In genomic region chr10:60304854-60305628, GRCm38 (mm10) we compare ENCODE assay signal across 8 mouse cellular contexts. TPM values are rescaled to one million over a fixed set of nuclear protein-coding genes. Genes with fewer than 3 reads are reported as not detected.
DNase-seq lines count a peak whose midpoint lies in the region; ATAC-seq and TF ChIP-seq lines count a peak whose summit lies in the region.

No protein-coding gene starts in this region.

- H3K27ac ChIP-seq in bone marrow, adult 2 months (ENCODE audit: control insufficient read depth, insufficient read depth, low read depth, low read length, poor library complexity): no peak overlapping the region
- H3K27ac ChIP-seq in embryonic facial prominence, embryonic 15.5 days (replicated peaks): no peak overlapping the region
- H3K27ac ChIP-seq in kidney, embryonic 14.5 days (ENCODE audit: low read depth, low read length): no peak overlapping the region
- no peak overlapping the region for H3K27ac ChIP-seq in liver, embryonic 15.5 days (replicated peaks)
- no peak overlapping the region for H3K27ac ChIP-seq in neural tube, embryonic 13.5 days (replicated peaks)
- H3K27ac ChIP-seq in testis, adult 2 months (ENCODE audit: control insufficient read depth, insufficient read depth, low read depth, low read length): no peak overlapping the region

- no peaks in the 10 kb centered on the region for H3K4me1 ChIP-seq in bone marrow, adult 2 months (ENCODE audit: control insufficient read depth, insufficient read depth, low read length)
- H3K4me1 ChIP-seq in embryonic facial prominence, embryonic 15.5 days: 0 out of 2 replicates have a peak, but pooled peaks cover 4% of the 10 kb centered on the region
- H3K4me1 ChIP-seq in kidney, embryonic 14.5 days (ENCODE audit: control insufficient read depth, insufficient read depth, low read length): no peaks in the 10 kb centered on the region
- H3K4me1 ChIP-seq in liver, embryonic 15.5 days (replicated peaks): no peaks in the 10 kb centered on the region
- H3K4me1 ChIP-seq in neural tube, embryonic 13.5 days (replicated peaks): peaks cover 7% of the 10 kb centered on the region; the same call in 1 of the 2 replicates
- H3K4me1 ChIP-seq in testis, adult 2 months (ENCODE audit: control insufficient read depth, insufficient read depth, low read length): no peaks in the 10 kb centered on the region

- H3K27me3 ChIP-seq in embryonic facial prominence, embryonic 15.5 days: no peaks in the 10 kb centered on the region
- H3K27me3 ChIP-seq in kidney, embryonic 14.5 days (ENCODE audit: control insufficient read depth, insufficient read depth, low read length): no peaks in the 10 kb centered on the region
- no peaks in the 10 kb centered on the region for H3K27me3 ChIP-seq in liver, embryonic 15.5 days
- no peaks in the 10 kb centered on the region for H3K27me3 ChIP-seq in neural tube, embryonic 13.5 days
- H3K27me3 ChIP-seq in testis, adult 2 months (ENCODE audit: control insufficient read depth, insufficient read depth, low read length): no peaks in the 10 kb centered on the region

- no peak overlapping the region for H3K9ac ChIP-seq in embryonic facial prominence, embryonic 15.5 days
- no peak overlapping the region for H3K9ac ChIP-seq in kidney, embryonic 14.5 days (ENCODE audit: low read depth, low read length)
- no peak overlapping the region for H3K9ac ChIP-seq in liver, embryonic 15.5 days
- H3K9ac ChIP-seq in neural tube, embryonic 13.5 days: no peak overlapping the region

- peaks cover 24% of the 10 kb centered on the region for H3K36me3 ChIP-seq in embryonic facial prominence, embryonic 15.5 days
- H3K36me3 ChIP-seq in kidney, embryonic 14.5 days (ENCODE audit: control insufficient read depth, insufficient read depth, low read length): peaks cover 32% of the 10 kb centered on the region
- H3K36me3 ChIP-seq in liver, embryonic 15.5 days (replicated peaks): peaks cover 26% of the 10 kb centered on the region
- H3K36me3 ChIP-seq in neural tube, embryonic 13.5 days: peaks cover 35% of the 10 kb centered on the region
- no peaks in the 10 kb centered on the region for H3K36me3 ChIP-seq in testis, adult 2 months (ENCODE audit: control insufficient read depth, insufficient read depth, low read length)

- no peak overlapping the region for H3K4me2 ChIP-seq in embryonic facial prominence, embryonic 15.5 days (replicated peaks)
- no peak overlapping the region for H3K4me2 ChIP-seq in kidney, embryonic 14.5 days (replicated peaks; ENCODE audit: low read depth, low read length)
- H3K4me2 ChIP-seq in liver, embryonic 15.5 days: no peak overlapping the region
- no peak overlapping the region for H3K4me2 ChIP-seq in neural tube, embryonic 13.5 days

- peak; percentile 88 for TF ChIP-seq CTCF in bone marrow, adult 2 months (IDR thresholded peaks at IDR 0.05; ENCODE audit: control insufficient read depth, insufficient read depth, low read length)
- TF ChIP-seq CTCF in testis, adult 2 months (IDR thresholded peaks at IDR 0.05; ENCODE audit: control insufficient read depth, insufficient read depth, insufficient replicate concordance, low read depth, low read length): peak; percentile 70; the same call in 1 of the 2 replicates

- H3K4me3 ChIP-seq in bone marrow, adult 2 months (replicated peaks; ENCODE audit: control insufficient read depth, low read depth, low read length): no peak overlapping the region
- no peak overlapping the region for H3K4me3 ChIP-seq in embryonic facial prominence, embryonic 15.5 days (replicated peaks)
- H3K4me3 ChIP-seq in kidney, embryonic 14.5 days (ENCODE audit: low read length): no peak overlapping the region
- H3K4me3 ChIP-seq in liver, embryonic 15.5 days (replicated peaks): no peak overlapping the region
- no peak overlapping the region for H3K4me3 ChIP-seq in neural tube, embryonic 13.5 days
- no peak overlapping the region for H3K4me3 ChIP-seq in testis, adult 2 months (ENCODE audit: control insufficient read depth, low read depth, low read length)

- TF ChIP-seq POLR2A in bone marrow, adult 2 months (IDR thresholded peaks at IDR 0.05; ENCODE audit: borderline replicate concordance, control insufficient read depth, low read depth, low read length): no peak
- no peak for TF ChIP-seq POLR2A in testis, adult 2 months (IDR thresholded peaks at IDR 0.05; ENCODE audit: control insufficient read depth, low read depth, low read length)

- no peaks in the 10 kb centered on the region for H3K9me3 ChIP-seq in embryonic facial prominence, embryonic 15.5 days (replicated peaks)
- H3K9me3 ChIP-seq in kidney, embryonic 14.5 days (ENCODE audit: control insufficient read depth, low read length): no peaks in the 10 kb centered on the region
- no peaks in the 10 kb centered on the region for H3K9me3 ChIP-seq in liver, embryonic 15.5 days (replicated peaks)
- H3K9me3 ChIP-seq in neural tube, embryonic 13.5 days: no peaks in the 10 kb centered on the region

- WGBS in bone marrow, adult 2 months: 67% methylated on average over 15 of the region's 15 CpGs
- 62% methylated on average over 15 of the region's 15 CpGs for WGBS in embryonic facial prominence, embryonic 15.5 days
- 65% methylated on average over 15 of the region's 15 CpGs for WGBS in kidney, embryonic 14.5 days
- WGBS in liver, embryonic 15.5 days (ENCODE audit: insufficient replicate concordance): 57% methylated on average over 15 of the region's 15 CpGs
- WGBS in neural tube, embryonic 13.5 days: 70% methylated on average over 15 of the region's 15 CpGs

- peak; percentile 67 to 73 for DNase-seq in CD8-positive naive resting alpha-beta T cell, adult 2 months (ENCODE audit: low read depth in 2 of 2, low spot score in 2 of 2)
- peak; percentile 59 to 71 for DNase-seq in heart, adult 9 months (ENCODE audit: low spot score in 2 of 2)

- peak; percentile 65 for ATAC-seq in embryonic facial prominence, embryonic 15.5 days (ENCODE audit: insufficient number of reproducible peaks, low FRiP score, low TSS enrichment, low read depth)
- peak; percentile 44; the same call in 1 of the 2 replicates for ATAC-seq in kidney, embryonic 14.5 days (ENCODE audit: low FRiP score, low TSS enrichment)
- ATAC-seq in liver, embryonic 15.5 days (ENCODE audit: insufficient read depth): peak; percentile 29; the same call in 1 of the 2 replicates
- ATAC-seq in neural tube, embryonic 13.5 days (ENCODE audit: low read depth): peak; percentile 65

RNA-seq across cellular contexts. Expression of gene Psap, which starts 27.6 kb away (rescaled TPM):
- 271 and 453 TPM in 2 replicates for polyA plus RNA-seq in bone marrow, adult 2 months (2011; ENCODE audit: insufficient read depth, insufficient read length, low replicate concordance, missing spikeins)
- polyA plus RNA-seq in embryonic facial prominence, embryonic 15.5 days (2015; fragmentation: Nextera tagmentation; extraction: Ambion mirVana): 165 and 167 TPM in 2 replicates
- polyA plus RNA-seq in kidney, embryonic 14.5 days (2014; fragmentation: Nextera tagmentation; extraction: Ambion mirVana): 69.5 and 122 TPM in 2 replicates
- polyA plus RNA-seq in liver, embryonic 15.5 days (2015; fragmentation: Nextera tagmentation; extraction: Ambion mirVana): 73.5 and 76.0 TPM in 2 replicates
- 136 and 140 TPM in 2 replicates for polyA plus RNA-seq in neural tube, embryonic 13.5 days (2015; fragmentation: Nextera tagmentation; extraction: Ambion mirVana)
- 235 and 280 TPM in 2 replicates for polyA plus RNA-seq in testis, adult 2 months (2012; rRNA removed)

RNA-seq across cellular contexts. Expression of gene Vsir, which starts 41.6 kb away (rescaled TPM):
- 39.7 and 97.9 TPM in 2 replicates for polyA plus RNA-seq in bone marrow, adult 2 months (2011; ENCODE audit: insufficient read depth, insufficient read length, low replicate concordance, missing spikeins)
- 3.5 and 5.5 TPM in 2 replicates for polyA plus RNA-seq in embryonic facial prominence, embryonic 15.5 days (2015; fragmentation: Nextera tagmentation; extraction: Ambion mirVana)
- 2.2 and 4.6 TPM in 2 replicates for polyA plus RNA-seq in kidney, embryonic 14.5 days (2014; fragmentation: Nextera tagmentation; extraction: Ambion mirVana)
- 11.0 and 11.4 TPM in 2 replicates for polyA plus RNA-seq in liver, embryonic 15.5 days (2015; fragmentation: Nextera tagmentation; extraction: Ambion mirVana)
- polyA plus RNA-seq in neural tube, embryonic 13.5 days (2015; fragmentation: Nextera tagmentation; extraction: Ambion mirVana): 2.8 and 3.0 TPM in 2 replicates
- 2.3 and 3.0 TPM in 2 replicates for polyA plus RNA-seq in testis, adult 2 months (2012; rRNA removed)
